Mouse (Mus musculus) liver, embryonic 14.5 days (tissue): Measurements from ENCODE around the gene Myo7a. TPM values are rescaled to one million over a fixed set of nuclear protein-coding genes. Genes with fewer than 3 reads are reported as not detected.

ENCODE experiments used
- ATAC-seq: fragments of 200-750 bp; cut with Nextera tagmentation; 2 replicates; pipeline ENCODE4 v1.8.0; 2017; ENCODE audit warnings: moderate number of reproducible peaks, mild to moderate bottlenecking, moderate library complexity; ENCODE audit not compliant: insufficient read depth
- DNase-seq, 3 experiments: peaks; one replicate each; pipeline ENCODE4 v3.0.0-alpha.2; 2012 to 2013; ENCODE audit warnings: low read depth in 3 of 3, low spot score in 3 of 3
- H3K27ac ChIP-seq: fragments of 300-500 bp; sonication (generic); 2 replicates; pipeline ENCODE4 v1.5.1; 2014; ENCODE audit warnings: moderate library complexity, mild to moderate bottlenecking, control low read depth, inconsistent platforms
- H3K27me3 ChIP-seq: fragments of 300-500 bp; sonication (generic); 2 replicates; pipeline ENCODE4 v1.6.1; 2014; ENCODE audit warnings: mild to moderate bottlenecking, low read length, moderate library complexity; ENCODE audit not compliant: control insufficient read depth, insufficient read depth
- H3K36me3 ChIP-seq: fragments of 300-500 bp; sonication (generic); replicated peaks from 2 replicates; pipeline ENCODE4 v1.6.1; 2014; ENCODE audit warnings: low read depth; ENCODE audit not compliant: control insufficient read depth, insufficient read depth
- H3K4me1 ChIP-seq, 2 experiments: fragments of 200-500 bp in 1 of 2; fragments of 300-500 bp in 1 of 2; sonication (generic) in 1 of 2; replicated peaks; 2 replicates each; pipeline ENCODE4 v1.6.1; 2012 to 2014; ENCODE audit warnings: antibody characterized with exemption in 1 of 2, inconsistent platforms in 1 of 2, low read length in 1 of 2; ENCODE audit not compliant: control insufficient read depth in 2 of 2, insufficient read depth in 2 of 2
- H3K4me2 ChIP-seq: fragments of 300-500 bp; sonication (generic); 2 replicates; pipeline ENCODE4 v1.6.1; 2014; ENCODE audit warnings: low read depth, mild to moderate bottlenecking, control low read depth, moderate library complexity
- H3K4me3 ChIP-seq, 2 experiments: fragments of 200-500 bp in 1 of 2; fragments of 300-500 bp in 1 of 2; sonication (generic) in 1 of 2; 2 replicates each; pipeline ENCODE4 v1.5.1; 2012 to 2014; ENCODE audit warnings: low read depth in 2 of 2, low read length in 2 of 2, mild to moderate bottlenecking in 2 of 2, control low read depth in 1 of 2, inconsistent platforms in 1 of 2, moderate library complexity in 1 of 2; ENCODE audit not compliant: insufficient read depth in 1 of 2
- H3K9ac ChIP-seq: fragments of 300-500 bp; sonication (generic); replicated peaks from 2 replicates; pipeline ENCODE4 v1.6.1; 2014; ENCODE audit warnings: mild to moderate bottlenecking, control low read depth, moderate library complexity
- H3K9me3 ChIP-seq: fragments of 300-500 bp; sonication (generic); 2 replicates; pipeline ENCODE4 v1.6.1; 2016; ENCODE audit warnings: low read length, mixed read lengths; ENCODE audit not compliant: control insufficient read depth
- CTCF ChIP-seq: IDR thresholded peaks from 2 replicates; pipeline ENCODE4 v1.5.1; 2016; ENCODE audit warnings: antibody characterized with exemption, low read depth, control low read depth
- EP300 ChIP-seq: IDR thresholded peaks from 2 replicates; pipeline ENCODE4 v1.6.1; 2016; ENCODE audit warnings: antibody characterized with exemption, low read depth
- WGBS: fragments of 180-500 bp; shearing (Covaris S2); extraction: QIAGEN DNeasy Blood & Tissue Kit; methylation state at CpG from one replicate; pipeline ENCODE4 v1.1.7; 2014; ENCODE audit not compliant: insufficient replicate concordance; 5-methylcytosine and 5-hydroxymethylcytosine counted together
- polyA plus RNA-seq, 2 experiments: library from polyadenylated mRNA; depleted of rRNA in 1 of 2; stranded (reverse) in 1 of 2; unstranded in 1 of 2; fragments of >200 nt; fragmentation: Nextera tagmentation in 1 of 2; extraction: Ambion mirVana in 1 of 2; gene quantifications; 2 replicates each; pipeline versions ENCODE4 v1.2.1 to v1.2.3; 2012 to 2014

Myo7a gene
- polyA plus RNA-seq, 2 experiments: 6.6 to 10.4 TPM

GRCm38 (mm10) chr7:98149802-98150201 lies 30.5 kb upstream of the Myo7a start:
- 51% methylated on average over 3 of the region's 3 CpGs for WGBS
- no peak for DNase-seq

GRCm38 (mm10) chr7:98148721-98149407 lies 29.5 kb upstream of the Myo7a start:
- Histone ChIP-seq H3K27me3 (no peaks in the 10 kb centered on the region), H3K4me1 (0 out of 4 replicates have a peak, but pooled peaks cover 0 to 3% of the 10 kb centered on the region in 2 experiments), H3K36me3 (peaks cover 8% of the 10 kb centered on the region), H3K9ac (no peak overlapping the region), H3K9me3 (no peaks in the 10 kb centered on the region), H3K4me3 (no peak overlapping the region), H3K27ac (no peak overlapping the region), H3K4me2 (no peak overlapping the region)
- no peak for DNase-seq
- no peak for TF ChIP-seq EP300
- no peak for TF ChIP-seq CTCF
- no peak for ATAC-seq
- 69% methylated on average over 10 of the region's 10 CpGs for WGBS

More at GRCm38 (mm10) chr7:98149802-98150201, 30.5 kb upstream of the Myo7a start:
- Histone ChIP-seq H3K4me3 (no peak overlapping the region), H3K9ac (no peak overlapping the region), H3K4me1 (0 out of 4 replicates have a peak, but pooled peaks cover 0 to 3% of the 10 kb centered on the region in 2 experiments), H3K9me3 (no peaks in the 10 kb centered on the region), H3K4me2 (no peak overlapping the region), H3K27me3 (no peaks in the 10 kb centered on the region), H3K36me3 (peaks cover 10% of the 10 kb centered on the region), H3K27ac (no peak overlapping the region)
- no peak for TF ChIP-seq CTCF
- no peak for TF ChIP-seq EP300
- ATAC-seq: no peak

GRCm38 (mm10) chr7:98147766-98148165 lies 28.4 kb upstream of the Myo7a start:
- H3K9me3 ChIP-seq: no peaks in the 10 kb centered on the region
- no peak for DNase-seq
- WGBS: 82% methylated on average over 8 of the region's 8 CpGs
- no peak overlapping the region for H3K27ac ChIP-seq
- 0 out of 4 replicates have a peak, but pooled peaks cover 0 to 3% of the 10 kb centered on the region in 2 experiments for H3K4me1 ChIP-seq
- H3K27me3 ChIP-seq: no peaks in the 10 kb centered on the region
- no peak overlapping the region for H3K9ac ChIP-seq
- H3K4me3 ChIP-seq: no peak overlapping the region
- H3K4me2 ChIP-seq: no peak overlapping the region
- no peak for ATAC-seq
- TF ChIP-seq CTCF (no peak), EP300 (no peak)
- peaks cover 8% of the 10 kb centered on the region for H3K36me3 ChIP-seq

DNA sequence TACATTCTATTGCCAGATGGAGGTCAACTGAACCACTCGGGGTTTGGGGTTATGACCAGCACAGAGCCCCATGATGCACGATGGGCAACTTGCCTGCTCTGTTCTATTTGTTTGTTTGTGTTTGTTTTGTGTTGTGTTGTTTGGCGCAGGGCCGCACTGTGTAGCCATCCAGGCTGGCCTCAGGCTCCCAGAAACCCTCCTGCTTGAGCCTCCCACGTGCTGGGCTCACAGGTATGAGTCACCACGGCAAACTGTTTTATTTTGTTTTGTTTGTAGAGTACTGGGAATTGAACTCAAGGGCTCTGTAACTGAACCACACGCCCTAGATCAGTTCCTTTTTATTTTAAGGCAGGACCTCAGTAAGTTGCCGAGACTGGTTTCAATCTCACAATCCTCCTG lies 27.1 kb upstream of the Myo7a start:
- WGBS: 79% methylated on average over 8 of the region's 8 CpGs
- Histone ChIP-seq H3K9ac (no peak overlapping the region), H3K4me3 (no peak overlapping the region), H3K27me3 (no peaks in the 10 kb centered on the region), H3K27ac (no peak overlapping the region), H3K9me3 (no peaks in the 10 kb centered on the region), H3K4me1 (peaks cover 0 to 5% of the 10 kb centered on the region in 2 experiments; a peak in 1 of 4 replicates), H3K4me2 (no peak overlapping the region), H3K36me3 (peaks cover 3% of the 10 kb centered on the region)
- DNase-seq: no peak
- TF ChIP-seq EP300 (no peak), CTCF (no peak)
- ATAC-seq: no peak

- no peak overlapping the region for H3K9ac ChIP-seq
- no peak overlapping the region for H3K4me3 ChIP-seq
- H3K36me3 ChIP-seq: peaks cover 3% of the 10 kb centered on the region
- H3K9me3 ChIP-seq: no peaks in the 10 kb centered on the region
- H3K27ac ChIP-seq: no peak overlapping the region
- DNase-seq: no peak
- peaks cover 0 to 7% of the 10 kb centered on the region in 2 experiments; a peak in 1 of 4 replicates for H3K4me1 ChIP-seq
- no peaks in the 10 kb centered on the region for H3K27me3 ChIP-seq
- ATAC-seq: no peak
- H3K4me2 ChIP-seq: no peak overlapping the region
- WGBS: 65% methylated on average over 12 of the region's 12 CpGs
- TF ChIP-seq CTCF: no peak
These were observed 26.6 kb upstream of the Myo7a start for GRCm38 (mm10) chr7:98145842-98146446.
